Mouse (Mus musculus): Measurements from ENCODE around the gene Ehf. TPM values are rescaled to one million over a fixed set of nuclear protein-coding genes. Genes with fewer than 3 reads are reported as not detected.

Ehf gene
- polyA plus RNA-seq, 1 experiment from 2014 or later: 0.09 TPM

GRCm38 (mm10) chr2:103336000-103336399, 32.9 kb upstream of the Ehf start:
- H3K27ac ChIP-seq (ENCODE audit: low read depth, low read length): no peak overlapping the region
- no peaks in the 10 kb centered on the region for H3K27me3 ChIP-seq (replicated peaks; ENCODE audit: control insufficient read depth, insufficient read depth, low read length)
- no peak overlapping the region for H3K4me3 ChIP-seq (ENCODE audit: low read depth, low read length)
- DNase-seq (ENCODE audit: low spot score) (no peak), ATAC-seq (no peak)
- no peaks in the 10 kb centered on the region for H3K36me3 ChIP-seq (ENCODE audit: control insufficient read depth, insufficient read depth, low read length)
- WGBS: 69% methylated on average over 3 of the region's 3 CpGs
- H3K9ac ChIP-seq (ENCODE audit: low read length): no peak overlapping the region
- no peaks in the 10 kb centered on the region for H3K9me3 ChIP-seq (replicated peaks; ENCODE audit: control insufficient read depth, low read length)
- H3K4me2 ChIP-seq (ENCODE audit: low read length): no peak overlapping the region
- H3K4me1 ChIP-seq (ENCODE audit: control insufficient read depth, insufficient read depth, low read length): no peaks in the 10 kb centered on the region

GRCm38 (mm10) chr2:103331666-103332191, 28.7 kb upstream of the Ehf start:
- WGBS: 89% methylated on average over 3 of the region's 3 CpGs
- Histone ChIP-seq H3K4me2 (ENCODE audit: low read length) (no peak overlapping the region), H3K9me3 (replicated peaks; ENCODE audit: control insufficient read depth, low read length) (no peaks in the 10 kb centered on the region), H3K9ac (ENCODE audit: low read length) (no peak overlapping the region), H3K27ac (ENCODE audit: low read depth, low read length) (no peak overlapping the region), H3K4me3 (ENCODE audit: low read depth, low read length) (no peak overlapping the region), H3K4me1 (ENCODE audit: control insufficient read depth, insufficient read depth, low read length) (no peaks in the 10 kb centered on the region), H3K36me3 (ENCODE audit: control insufficient read depth, insufficient read depth, low read length) (no peaks in the 10 kb centered on the region), H3K27me3 (replicated peaks; ENCODE audit: control insufficient read depth, insufficient read depth, low read length) (no peaks in the 10 kb centered on the region)
- no peak for ATAC-seq
- DNase-seq (ENCODE audit: low spot score): no peak

- DNase-seq (ENCODE audit: low spot score) (no peak), ATAC-seq (no peak)
- H3K36me3 ChIP-seq (ENCODE audit: control insufficient read depth, insufficient read depth, low read length): no peaks in the 10 kb centered on the region
- H3K9ac ChIP-seq (ENCODE audit: low read length): no peak overlapping the region
- no peak overlapping the region for H3K4me2 ChIP-seq (ENCODE audit: low read length)
- no peak overlapping the region for H3K27ac ChIP-seq (ENCODE audit: low read depth, low read length)
- H3K4me3 ChIP-seq (ENCODE audit: low read depth, low read length): no peak overlapping the region
- H3K4me1 ChIP-seq (ENCODE audit: control insufficient read depth, insufficient read depth, low read length): no peaks in the 10 kb centered on the region
- H3K27me3 ChIP-seq (replicated peaks; ENCODE audit: control insufficient read depth, insufficient read depth, low read length): no peaks in the 10 kb centered on the region
- no peaks in the 10 kb centered on the region for H3K9me3 ChIP-seq (replicated peaks; ENCODE audit: control insufficient read depth, low read length)
- WGBS: 91% methylated on average over 4 of the region's 4 CpGs
Measured at GRCm38 (mm10) chr2:103328731-103329130, 25.7 kb upstream of the Ehf start.

- no peak for DNase-seq (ENCODE audit: low spot score)
- no peak for ATAC-seq
- no peaks in the 10 kb centered on the region for H3K36me3 ChIP-seq (ENCODE audit: control insufficient read depth, insufficient read depth, low read length)
- no peaks in the 10 kb centered on the region for H3K27me3 ChIP-seq (replicated peaks; ENCODE audit: control insufficient read depth, insufficient read depth, low read length)
- WGBS: 85% methylated on average over 7 of the region's 7 CpGs
- H3K4me1 ChIP-seq (ENCODE audit: control insufficient read depth, insufficient read depth, low read length): no peaks in the 10 kb centered on the region
- H3K4me3 ChIP-seq (ENCODE audit: low read depth, low read length): no peak overlapping the region
- H3K27ac ChIP-seq (ENCODE audit: low read depth, low read length): no peak overlapping the region
- no peak overlapping the region for H3K4me2 ChIP-seq (ENCODE audit: low read length)
- no peaks in the 10 kb centered on the region for H3K9me3 ChIP-seq (replicated peaks; ENCODE audit: control insufficient read depth, low read length)
- no peak overlapping the region for H3K9ac ChIP-seq (ENCODE audit: low read length)
Measured at GRCm38 (mm10) chr2:103325301-103326048, 22.4 kb upstream of the Ehf start.

GRCm38 (mm10) chr2:103324320-103324719, 21.2 kb upstream of the Ehf start:
- 89% methylated on average over 2 of the region's 2 CpGs for WGBS
- DNase-seq (ENCODE audit: low spot score): no peak
- no peaks in the 10 kb centered on the region for H3K36me3 ChIP-seq (ENCODE audit: control insufficient read depth, insufficient read depth, low read length)

GRCm38 (mm10) chr2:103322171-103322570, 19.1 kb upstream of the Ehf start:
- H3K9ac ChIP-seq (ENCODE audit: low read length): no peak overlapping the region
- no peak overlapping the region for H3K4me3 ChIP-seq (ENCODE audit: low read depth, low read length)
- no peaks in the 10 kb centered on the region for H3K9me3 ChIP-seq (replicated peaks; ENCODE audit: control insufficient read depth, low read length)
- no peak for DNase-seq (ENCODE audit: low spot score)
- no peak for ATAC-seq
- no peak overlapping the region for H3K27ac ChIP-seq (ENCODE audit: low read depth, low read length)
- no peaks in the 10 kb centered on the region for H3K4me1 ChIP-seq (ENCODE audit: control insufficient read depth, insufficient read depth, low read length)
- no peak overlapping the region for H3K4me2 ChIP-seq (ENCODE audit: low read length)
- H3K36me3 ChIP-seq (ENCODE audit: control insufficient read depth, insufficient read depth, low read length): no peaks in the 10 kb centered on the region
- WGBS: 83% methylated on average over 1 of the region's 1 CpGs
- H3K27me3 ChIP-seq (replicated peaks; ENCODE audit: control insufficient read depth, insufficient read depth, low read length): no peaks in the 10 kb centered on the region

More at GRCm38 (mm10) chr2:103324320-103324719, 21.2 kb upstream of the Ehf start:
- Histone ChIP-seq H3K4me2 (ENCODE audit: low read length) (no peak overlapping the region), H3K27me3 (replicated peaks; ENCODE audit: control insufficient read depth, insufficient read depth, low read length) (no peaks in the 10 kb centered on the region), H3K4me3 (ENCODE audit: low read depth, low read length) (no peak overlapping the region), H3K9ac (ENCODE audit: low read length) (no peak overlapping the region), H3K27ac (ENCODE audit: low read depth, low read length) (no peak overlapping the region), H3K4me1 (ENCODE audit: control insufficient read depth, insufficient read depth, low read length) (no peaks in the 10 kb centered on the region), H3K9me3 (replicated peaks; ENCODE audit: control insufficient read depth, low read length) (no peaks in the 10 kb centered on the region)
- ATAC-seq: no peak

- no peak for DNase-seq (ENCODE audit: low spot score)
- H3K9me3 ChIP-seq (replicated peaks; ENCODE audit: control insufficient read depth, low read length): no peaks in the 10 kb centered on the region
- 94% methylated on average over 4 of the region's 4 CpGs for WGBS
- ATAC-seq: no peak
- H3K4me3 ChIP-seq (ENCODE audit: low read depth, low read length): no peak overlapping the region
- no peaks in the 10 kb centered on the region for H3K4me1 ChIP-seq (ENCODE audit: control insufficient read depth, insufficient read depth, low read length)
- H3K27me3 ChIP-seq (replicated peaks; ENCODE audit: control insufficient read depth, insufficient read depth, low read length): no peaks in the 10 kb centered on the region
- no peak overlapping the region for H3K9ac ChIP-seq (ENCODE audit: low read length)
- H3K36me3 ChIP-seq (ENCODE audit: control insufficient read depth, insufficient read depth, low read length): no peaks in the 10 kb centered on the region
- H3K4me2 ChIP-seq (ENCODE audit: low read length): no peak overlapping the region
- H3K27ac ChIP-seq (ENCODE audit: low read depth, low read length): no peak overlapping the region
Measured at GRCm38 (mm10) chr2:103321638-103322037, 18.6 kb upstream of the Ehf start.

- ATAC-seq: no peak
- 95% methylated on average over 4 of the region's 4 CpGs for WGBS
Measured at GRCm38 (mm10) chr2:103314002-103314401, 10.9 kb upstream of the Ehf start.

GRCm38 (mm10) chr2:103312640-103313039, 9.6 kb upstream of the Ehf start:
- no peak overlapping the region for H3K27ac ChIP-seq (ENCODE audit: low read depth, low read length)
- H3K4me2 ChIP-seq (ENCODE audit: low read length): no peak overlapping the region
- 51% methylated on average over 4 of the region's 4 CpGs for WGBS
- H3K9ac ChIP-seq (ENCODE audit: low read length): no peak overlapping the region
- H3K36me3 ChIP-seq (ENCODE audit: control insufficient read depth, insufficient read depth, low read length): no peaks in the 10 kb centered on the region
- DNase-seq (ENCODE audit: low spot score) (no peak), ATAC-seq (no peak)
- H3K4me1 ChIP-seq (ENCODE audit: control insufficient read depth, insufficient read depth, low read length): no peaks in the 10 kb centered on the region
- H3K9me3 ChIP-seq (replicated peaks; ENCODE audit: control insufficient read depth, low read length): no peaks in the 10 kb centered on the region
- H3K27me3 ChIP-seq (replicated peaks; ENCODE audit: control insufficient read depth, insufficient read depth, low read length): no peaks in the 10 kb centered on the region
- H3K4me3 ChIP-seq (ENCODE audit: low read depth, low read length): no peak overlapping the region

More at GRCm38 (mm10) chr2:103314002-103314401, 10.9 kb upstream of the Ehf start:
- Histone ChIP-seq H3K9ac (ENCODE audit: low read length) (no peak overlapping the region), H3K4me3 (ENCODE audit: low read depth, low read length) (no peak overlapping the region), H3K36me3 (ENCODE audit: control insufficient read depth, insufficient read depth, low read length) (no peaks in the 10 kb centered on the region), H3K27ac (ENCODE audit: low read depth, low read length) (no peak overlapping the region), H3K9me3 (replicated peaks; ENCODE audit: control insufficient read depth, low read length) (no peaks in the 10 kb centered on the region), H3K4me2 (ENCODE audit: low read length) (no peak overlapping the region), H3K4me1 (ENCODE audit: control insufficient read depth, insufficient read depth, low read length) (no peaks in the 10 kb centered on the region), H3K27me3 (replicated peaks; ENCODE audit: control insufficient read depth, insufficient read depth, low read length) (no peaks in the 10 kb centered on the region)
- no peak for DNase-seq (ENCODE audit: low spot score)

All from forebrain, embryonic 14.5 days (tissue).